Mouse (Mus musculus) lung, postnatal 0 days (tissue): Measurements from ENCODE around the gene Coa4.

Experiments
- CTCF ChIP-seq: IDR thresholded peaks from 2 replicates; pipeline ENCODE4 v1.5.1; 2016; ENCODE audit warnings: antibody characterized with exemption, mild to moderate bottlenecking
- EP300 ChIP-seq: IDR thresholded peaks from 2 replicates; pipeline ENCODE4 v1.6.1; 2016; ENCODE audit warnings: antibody characterized with exemption, mild to moderate bottlenecking, control low read depth

DNA sequence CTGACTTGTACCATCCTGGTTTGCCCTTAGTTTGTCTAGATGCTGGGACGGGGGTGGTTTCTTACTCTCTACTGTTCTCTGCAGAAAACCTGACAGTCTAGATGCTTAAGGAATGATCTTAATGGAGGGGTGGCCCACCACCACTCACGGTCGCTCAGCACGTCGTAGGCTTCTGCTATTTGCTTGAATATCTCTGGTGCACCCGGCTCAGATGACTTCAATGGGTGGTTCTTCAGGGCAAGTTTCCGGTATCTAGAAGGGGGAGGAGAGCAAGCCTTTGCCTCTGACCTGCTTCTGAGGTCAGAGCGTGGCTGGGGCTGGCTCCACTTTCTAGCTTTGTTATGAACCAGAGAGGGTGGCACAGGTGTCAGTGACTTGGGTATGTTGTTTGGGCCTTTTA, 25.3 kb upstream of the Coa4 start:
- TF ChIP-seq CTCF, result no peak
- no peak for TF ChIP-seq EP300
